Mouse (Mus musculus) cerebellum, adult 2 months (tissue): ENCODE measurements around the gene Tmem135. TPM values are rescaled to one million over a fixed set of nuclear protein-coding genes. Genes with fewer than 3 reads are reported as not detected.

ENCODE experiments used
- DNase-seq, 2 experiments: peaks; one replicate each; pipeline ENCODE4 v3.0.0; 2021
- H3K27ac ChIP-seq: fragments of 200-500 bp; 2 replicates; pipeline ENCODE4 v1.5.1; 2012; ENCODE audit warnings: low read length, control low read depth, inconsistent platforms; ENCODE audit not compliant: insufficient read depth
- H3K27me3 ChIP-seq: fragments of 200-500 bp; 2 replicates; pipeline ENCODE4 v1.6.1; 2012; ENCODE audit warnings: inconsistent platforms, mild to moderate bottlenecking, low read length, moderate library complexity; ENCODE audit not compliant: control insufficient read depth, insufficient read depth
- H3K4me1 ChIP-seq: fragments of 200-500 bp; 2 replicates; pipeline ENCODE4 v1.6.1; 2011; ENCODE audit warnings: low read length; ENCODE audit not compliant: control insufficient read depth, insufficient read depth
- H3K4me3 ChIP-seq: fragments of 200-500 bp; replicated peaks from 2 replicates; pipeline ENCODE3; 2011; ENCODE audit warnings: mild to moderate bottlenecking, low read depth, low read length, control low read depth; ENCODE audit not compliant: insufficient read depth
- CTCF ChIP-seq: fragments of 200-500 bp; IDR thresholded peaks from 2 replicates; pipeline ENCODE4 v1.5.1; 2011; ENCODE audit warnings: low read depth, mild to moderate bottlenecking, control low read depth, low read length, moderate library complexity, borderline replicate concordance; ENCODE audit not compliant: insufficient read depth
- POLR2A ChIP-seq: fragments of 200-500 bp; IDR thresholded peaks from 2 replicates; pipeline ENCODE4 v1.6.1; 2011; ENCODE audit warnings: low read length, control low read depth, borderline replicate concordance; ENCODE audit not compliant: insufficient read depth
- WGBS: fragments of 180-500 bp; shearing (Covaris S2); methylation state at CpG from one replicate; pipeline ENCODE4 v1.1.7; 2018; 5-methylcytosine and 5-hydroxymethylcytosine counted together
- polyA plus RNA-seq: library from polyadenylated mRNA; depleted of rRNA; stranded (reverse); fragments of >200 nt; gene quantifications from 2 replicates; pipeline ENCODE4 v1.2.3, GENCODE M21; 2012

Gene Tmem135
- polyA plus RNA-seq, 1 experiment: 42.7 TPM

GRCm38 (mm10) chr7:89391831-89392230 lies 12.2 kb downstream of the Tmem135 start:
- TF ChIP-seq CTCF (no peak), POLR2A (no peak)
- Histone ChIP-seq H3K4me3 (no peak overlapping the region), H3K27me3 (no peaks in the 10 kb centered on the region), H3K27ac (no peak overlapping the region), H3K4me1 (no peaks in the 10 kb centered on the region)
- no peak for DNase-seq
- 79% methylated on average over 4 of the region's 4 CpGs for WGBS

DNA sequence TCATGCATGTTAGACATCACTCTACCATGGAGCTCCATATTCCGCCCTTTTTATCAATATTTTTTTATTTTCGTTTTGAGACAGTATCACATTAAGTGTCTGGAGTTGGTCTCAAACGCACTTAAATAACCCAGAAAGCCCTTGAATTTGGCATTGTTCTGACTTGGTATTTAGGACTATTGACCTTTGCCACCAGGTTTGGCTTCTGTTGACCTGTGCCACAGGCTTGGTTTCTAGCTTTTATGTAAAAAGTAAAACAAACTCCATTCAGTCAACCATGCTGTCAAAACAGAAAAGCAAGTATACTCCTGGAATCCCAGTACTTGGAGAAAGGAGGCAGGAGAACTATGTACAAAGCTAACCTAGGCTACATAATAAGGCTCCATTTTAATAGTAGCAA lies 12.7 kb downstream of the Tmem135 start:
- Histone ChIP-seq H3K4me3 (no peak overlapping the region), H3K27me3 (no peaks in the 10 kb centered on the region), H3K27ac (no peak overlapping the region), H3K4me1 (no peaks in the 10 kb centered on the region)
- no peak for DNase-seq
- 92% methylated on average over 3 of the region's 3 CpGs for WGBS
- TF ChIP-seq CTCF (no peak), POLR2A (no peak)

DNA sequence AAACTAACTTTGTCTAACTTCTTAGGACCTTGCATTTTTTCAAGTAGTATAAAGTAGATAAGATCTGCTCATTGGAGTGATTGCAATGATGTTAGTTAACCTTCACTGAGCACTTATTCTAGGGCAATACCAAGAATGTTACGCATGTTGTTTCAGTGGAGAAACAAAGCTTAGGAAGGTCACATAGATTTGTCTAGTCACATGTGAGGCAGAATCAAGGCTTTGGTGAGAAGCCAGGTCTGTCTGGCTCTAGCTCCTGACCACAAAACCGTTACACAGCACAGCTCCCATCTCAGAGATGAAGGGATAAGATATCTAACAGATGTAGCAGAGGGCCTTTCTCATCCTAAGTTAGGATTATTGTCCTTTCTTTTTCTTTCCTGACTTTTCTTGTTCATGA lies 13.4 kb downstream of the Tmem135 start:
- Histone ChIP-seq H3K4me1 (no peaks in the 10 kb centered on the region), H3K27ac (no peak overlapping the region), H3K4me3 (no peak overlapping the region), H3K27me3 (no peaks in the 10 kb centered on the region)
- TF ChIP-seq POLR2A: no peak
- no peak for TF ChIP-seq CTCF
- 68% methylated on average over 2 of the region's 2 CpGs for WGBS
- DNase-seq: no peak

GRCm38 (mm10) chr7:89388981-89389380 lies 15.0 kb downstream of the Tmem135 start:
- no peak for DNase-seq
- no peaks in the 10 kb centered on the region for H3K4me1 ChIP-seq
- H3K27me3 ChIP-seq: no peaks in the 10 kb centered on the region
- H3K27ac ChIP-seq: no peak overlapping the region
- H3K4me3 ChIP-seq: no peak overlapping the region
- WGBS: 78% methylated on average over 3 of the region's 3 CpGs
- TF ChIP-seq CTCF: no peak
- TF ChIP-seq POLR2A: no peak

DNA sequence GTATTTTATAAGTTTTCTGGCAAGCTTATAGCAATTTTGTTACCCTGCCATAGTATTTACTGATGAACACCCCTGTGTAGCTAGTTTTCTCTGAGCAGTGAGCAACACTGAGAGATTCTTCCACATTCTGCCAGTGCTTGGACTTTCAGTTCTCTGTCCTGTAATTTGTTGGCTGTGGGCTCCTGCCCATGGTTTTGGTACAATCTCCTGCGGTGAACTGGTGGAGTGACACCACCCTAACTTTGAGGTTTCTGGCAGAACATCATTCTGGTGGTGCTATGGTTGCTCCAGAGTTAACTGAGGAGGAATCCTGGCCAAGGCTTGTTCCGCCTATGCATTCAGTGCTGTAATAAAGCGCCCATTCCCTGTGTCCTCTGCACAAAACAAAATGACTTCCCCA lies 21.1 kb downstream of the Tmem135 start:
- WGBS: 85% methylated on average over 3 of the region's 3 CpGs
- TF ChIP-seq POLR2A (no peak), CTCF (no peak)
- no peaks in the 10 kb centered on the region for H3K27me3 ChIP-seq
- H3K4me3 ChIP-seq: no peak overlapping the region
- no peaks in the 10 kb centered on the region for H3K4me1 ChIP-seq
- DNase-seq: no peak
- no peak overlapping the region for H3K27ac ChIP-seq

- Histone ChIP-seq H3K4me3 (no peak overlapping the region), H3K27ac (no peak overlapping the region), H3K4me1 (no peaks in the 10 kb centered on the region), H3K27me3 (no peaks in the 10 kb centered on the region)
- DNase-seq: no peak
- WGBS: 56% methylated on average over 7 of the region's 7 CpGs
- TF ChIP-seq CTCF (no peak), POLR2A (no peak)
Measured at GRCm38 (mm10) chr7:89380935-89381705, 22.9 kb downstream of the Tmem135 start.

GRCm38 (mm10) chr7:89371623-89372295 lies 32.3 kb downstream of the Tmem135 start:
- no peak for DNase-seq
- WGBS: 82% methylated on average over 6 of the region's 6 CpGs
- H3K4me3 ChIP-seq: no peak overlapping the region
- no peak overlapping the region for H3K27ac ChIP-seq
- H3K27me3 ChIP-seq: no peaks in the 10 kb centered on the region
- no peak for TF ChIP-seq CTCF
- no peak for TF ChIP-seq POLR2A
- H3K4me1 ChIP-seq: no peaks in the 10 kb centered on the region

DNA sequence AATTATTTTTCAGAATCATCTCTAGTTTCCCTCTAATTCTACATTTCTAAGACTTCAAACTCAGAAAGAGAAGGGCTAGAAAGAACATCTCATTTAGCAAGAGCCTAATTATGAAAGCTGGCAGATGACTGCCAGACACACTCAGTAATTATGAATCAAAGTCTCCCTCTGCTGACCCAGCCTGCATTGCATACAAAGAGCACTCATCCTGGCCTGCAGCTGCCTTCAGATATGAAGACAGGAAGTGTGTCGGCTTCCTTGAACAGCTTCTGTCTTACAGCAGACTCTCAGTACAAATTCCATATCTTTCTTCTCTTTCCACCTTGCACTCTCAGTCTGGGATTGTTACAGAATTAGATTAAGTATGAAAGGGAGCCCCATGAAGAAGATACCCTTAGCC lies 33.1 kb downstream of the Tmem135 start:
- TF ChIP-seq CTCF: peak; percentile 36; the same call in 1 of the 2 replicates
- TF ChIP-seq POLR2A: no peak
- Histone ChIP-seq H3K27me3 (no peaks in the 10 kb centered on the region), H3K4me1 (no peaks in the 10 kb centered on the region), H3K27ac (no peak overlapping the region), H3K4me3 (no peak overlapping the region)
- peak in 1 of 2 experiments; percentile 21 for DNase-seq
- 30% methylated on average over 1 of the region's 1 CpGs for WGBS
